Mouse (Mus musculus) neural tube, embryonic 14.5 days (tissue): Measurements from ENCODE around the gene Gfra1. TPM values are rescaled to one million over a fixed set of nuclear protein-coding genes. Genes with fewer than 3 reads are reported as not detected.

Experiments used
- polyA plus RNA-seq: library from polyadenylated mRNA; unstranded; fragments of >200 nt; fragmentation: Nextera tagmentation; extraction: Ambion mirVana; gene quantifications from 2 replicates; pipeline ENCODE4 v1.2.1, GENCODE M21; 2014

Gfra1 gene
- polyA plus RNA-seq, 1 experiment from 2014 or later = 67.8 TPM

Other genes with a start within 250 kb of the Gfra1 start
- not detected in 2 replicates for gene Ccdc172, start 56.1 kb upstream of the Gfra1 start, polyA plus RNA-seq
- 1.7 and 2.0 TPM in 2 replicates for gene Pnlip, start 196.6 kb upstream of the Gfra1 start, polyA plus RNA-seq